Mouse (Mus musculus): ENCODE measurements around the gene Fndc3b. TPM values are rescaled to one million over a fixed set of nuclear protein-coding genes. Genes with fewer than 3 reads are reported as not detected.
"Not testable (repeated sequence)": the region's sequence is repeated elsewhere in the genome, so short reads cannot be mapped to it uniquely, and the experiment has no call there.

Fndc3b gene
- total RNA-seq, 2 experiments from 2014 or later = 13.0 to 29.8 TPM

GRCm38 (mm10) chr3:27435096-27435620, 275.9 kb downstream of the Fndc3b start:
- ATAC-seq (ENCODE audit: poor library complexity, severe bottlenecking) = no peak

- ATAC-seq (ENCODE audit: poor library complexity, severe bottlenecking) = no peak
These were observed 278.1 kb downstream of the Fndc3b start for GRCm38 (mm10) chr3:27432981-27433380.

DNA sequence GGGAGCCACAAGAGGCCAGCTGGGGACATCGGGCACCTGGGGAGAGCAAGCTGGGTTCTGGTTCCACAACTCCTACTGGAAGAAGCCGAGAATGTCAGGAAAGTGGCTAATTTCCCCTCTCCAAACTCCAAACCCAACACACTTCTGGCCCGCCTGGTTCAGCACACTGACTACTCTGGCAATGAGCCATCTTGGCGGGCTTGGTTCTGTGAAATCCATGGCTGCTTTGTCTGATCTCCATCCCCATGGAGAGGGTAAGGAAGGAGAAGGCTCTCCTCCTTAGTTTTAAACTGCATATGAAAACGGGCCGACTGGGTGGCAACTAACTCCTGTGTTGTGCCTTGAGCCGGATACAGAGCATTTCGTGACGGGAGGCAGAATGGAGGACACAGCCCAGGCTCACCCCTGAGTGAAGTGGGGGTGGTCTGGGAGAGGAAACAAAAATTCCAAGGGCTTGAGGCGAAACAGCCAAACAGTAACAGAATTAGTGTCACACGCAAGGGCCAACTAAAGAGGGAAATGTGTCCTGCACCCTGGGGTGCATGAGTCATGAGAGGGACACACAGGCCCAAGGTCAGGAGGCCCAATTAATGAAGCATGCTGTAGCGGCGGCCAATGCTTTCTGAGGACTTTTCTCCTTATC, 280.4 kb downstream of the Fndc3b start:
- ATAC-seq (ENCODE audit: poor library complexity, severe bottlenecking) = no peak

DNA sequence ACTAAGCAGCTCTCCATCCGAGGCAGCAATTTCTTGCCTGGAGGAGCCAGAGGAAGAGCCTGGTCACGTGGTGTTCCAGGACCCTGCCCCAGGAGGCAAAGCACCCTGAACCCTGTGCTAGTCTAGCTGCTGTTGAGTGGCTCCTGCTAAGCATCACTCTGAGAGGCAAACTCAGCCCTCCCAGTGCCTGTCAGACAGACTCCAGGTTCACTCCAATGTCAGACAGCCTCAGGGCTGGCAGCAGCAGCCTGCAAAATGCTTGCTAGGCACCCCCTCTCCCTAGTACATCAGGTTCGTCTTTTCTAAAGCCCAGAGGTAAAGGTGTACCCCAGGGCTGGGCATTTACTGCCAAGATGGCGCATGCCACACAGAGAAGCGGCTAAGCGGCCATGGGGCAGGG, 283.7 kb downstream of the Fndc3b start:
- no peak for ATAC-seq (ENCODE audit: poor library complexity, severe bottlenecking)

DNA sequence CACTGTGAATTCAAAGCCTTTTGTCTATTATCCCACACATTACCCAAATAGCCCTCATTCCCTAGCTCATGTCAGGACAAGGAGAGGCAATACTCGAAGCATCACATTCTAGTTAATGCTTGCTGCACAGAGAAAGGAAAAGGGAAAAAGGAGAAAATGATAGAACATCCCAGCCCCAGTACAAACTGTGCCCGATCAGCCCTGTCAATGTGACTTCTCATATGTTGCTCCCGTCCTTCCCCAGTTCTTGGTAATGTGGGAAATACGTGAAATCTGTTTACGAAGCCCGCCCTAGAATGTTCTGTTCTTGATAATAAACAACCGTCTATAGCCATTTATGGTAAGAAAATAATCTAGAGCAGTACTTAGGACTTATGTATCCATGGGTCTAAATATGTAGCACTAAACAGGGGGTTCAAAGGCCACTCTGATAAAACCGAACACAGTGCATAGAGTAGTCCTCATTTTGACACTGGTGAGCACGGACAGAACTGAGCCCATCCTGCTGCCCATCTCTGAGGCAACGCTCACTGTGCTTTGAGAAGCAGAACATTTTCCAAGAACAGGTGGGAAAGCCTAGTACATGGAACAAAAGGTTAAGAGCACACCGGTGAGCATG, 286.9 kb downstream of the Fndc3b start:
- ATAC-seq (ENCODE audit: poor library complexity, severe bottlenecking) = no peak

- ATAC-seq (ENCODE audit: poor library complexity, severe bottlenecking) = no peak
These were observed 288.6 kb downstream of the Fndc3b start for GRCm38 (mm10) chr3:27422521-27422920.

DNA sequence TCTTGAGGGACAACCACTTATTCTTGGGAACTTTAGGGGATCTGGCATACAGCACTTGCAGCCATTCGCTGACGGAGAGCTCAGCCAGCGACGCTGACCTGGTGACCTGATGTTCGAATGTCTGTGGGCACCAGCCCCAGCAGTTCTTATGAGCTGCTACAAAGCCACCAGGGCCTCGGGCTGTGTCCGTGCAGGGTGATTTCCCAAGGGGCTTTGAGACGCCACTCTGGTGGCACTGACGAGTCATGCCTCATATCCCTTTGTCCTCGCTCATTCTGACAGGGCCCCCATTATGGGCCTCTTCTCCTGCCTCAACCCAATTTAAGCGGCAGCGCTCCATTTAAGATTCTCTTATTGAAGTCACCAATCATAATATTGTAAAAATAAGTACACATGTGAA, 289.1 kb downstream of the Fndc3b start:
- no peak for ATAC-seq (ENCODE audit: poor library complexity, severe bottlenecking)

DNA sequence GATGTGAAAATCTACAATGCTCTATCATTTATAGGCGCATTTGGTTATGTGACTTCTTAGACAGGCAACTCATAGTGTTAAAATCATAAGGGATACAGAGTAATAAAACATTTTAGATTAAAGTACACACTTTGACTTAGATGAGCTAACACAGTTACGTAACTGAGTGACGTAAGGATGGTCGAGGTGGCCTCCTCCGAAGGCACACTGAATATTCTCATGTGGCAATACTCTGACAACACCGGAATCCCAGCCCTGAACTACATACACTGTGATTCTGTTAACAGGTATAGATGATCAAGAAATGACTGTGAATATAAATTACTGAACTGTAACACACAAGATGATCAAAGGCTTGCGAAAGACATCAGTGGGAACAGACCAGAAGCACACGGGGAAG, 292.5 kb downstream of the Fndc3b start:
- ATAC-seq (ENCODE audit: poor library complexity, severe bottlenecking) = no peak

DNA sequence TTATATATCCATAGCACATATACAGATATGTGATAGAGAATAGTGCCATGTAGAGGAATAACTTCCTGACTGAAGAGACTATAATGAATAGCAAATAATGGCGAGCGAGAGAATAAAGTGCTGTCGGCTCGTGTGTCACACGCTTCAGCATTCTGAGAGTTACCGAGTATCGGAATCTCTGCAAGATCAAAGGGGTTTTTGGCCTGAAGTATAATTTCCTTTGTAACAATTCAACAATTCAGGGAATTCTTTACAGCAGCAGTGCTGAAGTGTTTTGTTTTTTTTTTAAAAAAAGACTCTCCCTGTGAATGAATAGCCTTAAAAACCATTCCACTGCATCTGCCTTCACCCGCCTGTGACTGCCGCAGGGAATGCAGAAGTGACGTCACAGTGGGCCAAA, 294.3 kb downstream of the Fndc3b start:
- ATAC-seq (ENCODE audit: poor library complexity, severe bottlenecking) = no peak

- no peak for ATAC-seq (ENCODE audit: poor library complexity, severe bottlenecking)
These were observed 297.5 kb downstream of the Fndc3b start for GRCm38 (mm10) chr3:27413566-27413965.

GRCm38 (mm10) chr3:27411286-27411685, 299.8 kb downstream of the Fndc3b start:
- ATAC-seq (ENCODE audit: poor library complexity, severe bottlenecking) = no peak

DNA sequence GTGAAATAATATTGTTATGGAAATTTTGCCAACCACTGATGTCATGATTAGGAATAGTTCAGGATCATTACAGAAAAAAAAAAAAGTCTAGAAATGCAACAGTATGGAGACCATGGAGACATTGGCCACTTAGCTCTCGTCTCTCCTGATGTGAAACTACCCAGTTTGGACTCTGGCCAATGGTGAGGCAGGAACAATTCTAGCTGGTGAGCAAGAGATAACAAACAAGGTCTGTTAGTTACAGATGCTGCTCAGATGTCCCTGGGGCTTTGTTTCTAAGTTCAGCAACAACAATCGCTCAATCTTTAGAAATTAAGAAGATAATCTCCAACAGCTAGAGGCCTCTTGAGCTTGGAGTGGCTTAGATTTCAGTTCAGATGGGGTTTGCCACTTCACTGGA, 302.5 kb downstream of the Fndc3b start:
- ATAC-seq (ENCODE audit: poor library complexity, severe bottlenecking) = no peak

DNA sequence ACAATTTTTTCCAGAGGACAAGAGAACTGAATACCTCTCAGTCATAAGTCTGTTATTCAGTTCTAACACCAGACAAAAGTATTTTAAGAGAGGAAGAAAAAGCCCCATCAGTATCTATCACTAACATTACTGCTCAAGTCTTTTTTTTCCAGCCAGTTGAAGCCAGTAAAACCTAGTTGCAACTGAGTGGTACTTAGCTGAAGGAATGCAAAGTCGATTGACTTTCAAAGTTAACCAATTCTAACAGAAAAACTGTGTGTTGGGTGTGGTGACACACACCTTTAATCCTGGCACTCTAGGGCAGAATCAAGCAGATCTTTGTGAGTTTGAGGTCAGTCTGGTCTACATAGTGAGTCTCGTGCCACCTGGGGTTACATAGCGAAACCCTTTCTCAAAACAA, 304.7 kb downstream of the Fndc3b start:
- ATAC-seq (ENCODE audit: poor library complexity, severe bottlenecking) = no peak

DNA sequence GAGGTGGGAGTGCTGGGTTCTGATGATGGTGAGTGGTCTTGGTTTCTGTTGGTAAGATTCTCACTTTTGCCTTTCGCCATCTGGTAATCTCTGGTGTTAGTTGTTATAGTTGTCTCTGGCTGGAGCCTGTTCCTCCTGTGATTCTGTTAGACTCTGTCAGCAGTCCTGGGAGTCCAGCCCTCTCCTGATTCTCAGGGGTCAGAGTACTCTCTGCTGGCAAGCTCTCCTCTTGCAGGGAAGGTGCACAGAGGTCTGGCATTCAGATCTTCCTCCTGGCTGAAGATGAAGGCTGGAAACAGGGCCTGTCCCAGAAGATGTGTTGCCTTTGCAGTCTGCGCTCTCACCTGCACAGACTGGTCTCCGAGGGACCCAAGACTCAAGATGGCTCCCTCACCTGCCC, 310.1 kb downstream of the Fndc3b start:
- not testable (repeated sequence) for ATAC-seq (ENCODE audit: poor library complexity, severe bottlenecking)

DNA sequence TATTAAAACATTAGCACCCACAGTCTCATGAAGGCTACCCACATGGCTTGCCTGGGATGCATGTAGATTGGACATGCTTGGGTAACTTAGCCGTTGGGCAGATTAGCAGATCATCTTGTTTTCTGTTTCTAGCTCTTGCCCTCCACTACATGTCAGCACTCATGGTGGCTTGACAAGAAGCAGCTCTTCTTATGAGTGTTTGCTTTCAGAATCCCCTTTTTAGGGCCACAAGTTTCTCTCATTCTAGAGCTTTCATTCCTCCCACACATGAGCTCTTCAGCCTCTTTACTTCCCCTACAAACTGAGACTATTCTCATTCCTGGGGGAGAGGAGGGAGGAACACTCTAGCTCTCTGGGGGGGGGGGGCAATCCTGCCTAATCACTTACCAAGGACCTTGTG, 321.2 kb downstream of the Fndc3b start:
- ATAC-seq (ENCODE audit: poor library complexity, severe bottlenecking) = no peak

DNA sequence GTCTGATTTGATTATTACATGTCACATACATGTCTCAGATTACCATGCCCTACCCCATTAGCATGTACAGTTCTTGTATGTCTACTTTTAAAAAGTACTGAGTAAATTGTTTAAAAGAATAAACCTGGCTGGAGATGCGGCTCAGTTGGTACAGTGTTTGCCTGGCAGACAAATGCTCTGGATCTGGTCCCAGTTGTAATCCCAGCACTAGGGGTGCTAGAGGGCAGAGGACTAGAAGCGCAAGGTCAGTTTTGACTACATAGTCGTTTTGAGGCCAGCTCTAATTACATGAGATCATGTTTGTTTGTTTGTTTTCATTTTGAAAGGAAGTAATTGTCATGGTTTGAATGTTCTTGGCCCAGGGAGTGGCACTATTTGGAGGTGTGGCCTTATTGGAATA, 326.3 kb downstream of the Fndc3b start:
- no peak for ATAC-seq (ENCODE audit: poor library complexity, severe bottlenecking)

DNA sequence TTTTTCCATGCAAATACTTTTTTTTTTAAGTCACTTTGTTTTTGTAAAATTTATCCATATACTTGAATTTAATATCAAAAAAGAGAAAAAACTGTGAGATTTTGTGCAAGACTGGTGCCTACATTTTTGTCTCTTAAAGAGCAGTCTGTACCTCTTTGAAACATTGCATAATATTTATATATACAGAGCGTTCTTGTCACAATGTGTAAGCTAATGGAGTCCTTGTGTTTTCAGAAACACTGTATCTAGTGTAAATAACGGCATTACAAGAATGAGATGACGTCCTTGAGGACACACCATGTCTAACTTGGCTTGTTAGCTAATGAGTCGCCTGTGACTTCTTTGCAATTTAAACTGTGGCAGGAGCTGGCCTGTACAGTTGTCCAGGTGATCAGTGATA, 333.2 kb downstream of the Fndc3b start:
- ATAC-seq (ENCODE audit: poor library complexity, severe bottlenecking) = no peak

GRCm38 (mm10) chr3:27374396-27374795, 336.7 kb downstream of the Fndc3b start:
- ATAC-seq (ENCODE audit: poor library complexity, severe bottlenecking) = no peak

- ATAC-seq (ENCODE audit: poor library complexity, severe bottlenecking) = no peak
These were observed 339.1 kb downstream of the Fndc3b start for GRCm38 (mm10) chr3:27371725-27372650.

DNA sequence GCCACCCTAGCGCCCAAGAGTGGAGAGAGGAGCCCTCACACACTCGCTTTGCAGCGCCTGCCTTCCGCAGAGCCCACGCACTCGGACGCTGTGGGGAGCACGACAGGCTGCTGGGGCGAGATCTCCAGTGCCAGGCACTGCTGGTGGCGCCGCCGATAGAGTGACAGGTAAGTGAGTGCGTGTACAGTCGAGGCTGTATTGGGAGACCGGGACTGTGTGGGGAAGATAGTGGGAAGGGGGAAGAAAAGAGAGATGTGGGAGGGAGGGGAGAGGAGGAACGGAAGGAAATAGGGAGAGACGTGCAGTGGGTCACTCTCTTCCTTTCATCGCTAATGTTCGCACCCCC, 339.9 kb downstream of the Fndc3b start, which contains the start of gene Ghsr:
Gene Ghsr (plus strand): TSS at position 76 of the 346 bp plus-strand sequence.
- ATAC-seq (ENCODE audit: poor library complexity, severe bottlenecking) = no peak

GRCm38 (mm10) chr3:27370582-27371275, 340.4 kb downstream of the Fndc3b start:
- ATAC-seq (ENCODE audit: poor library complexity, severe bottlenecking) = no peak

Data from megakaryocyte, adult 5-6 weeks (primary cell).